Mouse (Mus musculus): ENCODE data around the gene Tmem242. TPM values are rescaled to one million over a fixed set of nuclear protein-coding genes. Genes with fewer than 3 reads are reported as not detected.
A peak's percentile ranks its signal among the peaks of the same experiment; 100 is the strongest.

Tmem242 gene
- polyA plus RNA-seq (2012; rRNA removed) (28.0 and 34.2 TPM in 2 replicates), polyA plus RNA-seq (2014; fragmentation: Nextera tagmentation; extraction: Ambion mirVana) (115 and 122 TPM in 2 replicates)

GRCm38 (mm10) chr17:5440159-5440971 lies at the start of gene Tmem242:
TSS of gene Tmem242 (minus strand) at chr17:5440259.
- TF ChIP-seq POLR2A (IDR thresholded peaks at IDR 0.05; ENCODE audit: borderline replicate concordance, extremely low read depth, insufficient read depth, insufficient read length): peak; percentile 44; the same call in 1 of the 2 replicates
- H3K4me2 ChIP-seq (replicated peaks; ENCODE audit: low read depth, low read length, severe bottlenecking): peak within 1 kb of the TSS; percentile 75
- no peaks in the 10 kb centered on the region for H3K9me3 ChIP-seq (ENCODE audit: control insufficient read depth, low read length)
- peaks cover 4% of the 10 kb centered on the region for H3K4me1 ChIP-seq (ENCODE audit: control insufficient read depth, insufficient read depth, low read length)
- peak; percentile 93 for DNase-seq (ENCODE audit: low spot score)
- H3K4me3 ChIP-seq (replicated peaks; ENCODE audit: low read length): peak within 1 kb of the TSS; percentile 70
- under 1% methylated on average over 27 of the region's 27 CpGs for WGBS
- H3K27me3 ChIP-seq (ENCODE audit: control insufficient read depth, insufficient read depth, low read length): no peaks in the 10 kb centered on the region
- H3K36me3 ChIP-seq (ENCODE audit: control insufficient read depth, insufficient read depth, low read length): peaks cover 6% of the 10 kb centered on the region
- peak; percentile 95 for ATAC-seq (ENCODE audit: low FRiP score, low read depth)
- peak within 1 kb of the TSS; percentile 70 for H3K27ac ChIP-seq (replicated peaks; ENCODE audit: low read depth, low read length)
- H3K9ac ChIP-seq (ENCODE audit: low read depth, low read length, severe bottlenecking): peak within 1 kb of the TSS; percentile 77

GRCm38 (mm10) chr17:5488156-5488555 lies 48.1 kb upstream of the Tmem242 start:
- Histone ChIP-seq H3K27ac (replicated peaks; ENCODE audit: low read depth, low read length) (no peak overlapping the region), H3K4me2 (replicated peaks; ENCODE audit: low read depth, low read length, severe bottlenecking) (no peak overlapping the region), H3K27me3 (ENCODE audit: control insufficient read depth, insufficient read depth, low read length) (no peaks in the 10 kb centered on the region), H3K36me3 (ENCODE audit: control insufficient read depth, insufficient read depth, low read length) (no peaks in the 10 kb centered on the region), H3K4me3 (replicated peaks; ENCODE audit: low read length) (no peak overlapping the region), H3K4me1 (ENCODE audit: control insufficient read depth, insufficient read depth, low read length) (no peaks in the 10 kb centered on the region), H3K9ac (ENCODE audit: low read depth, low read length, severe bottlenecking) (no peak overlapping the region), H3K9me3 (ENCODE audit: control insufficient read depth, low read length) (no peaks in the 10 kb centered on the region)
- WGBS: 55% methylated on average over 9 of the region's 9 CpGs
- no peak for TF ChIP-seq POLR2A (IDR thresholded peaks at IDR 0.05; ENCODE audit: borderline replicate concordance, extremely low read depth, insufficient read depth, insufficient read length)
- DNase-seq (ENCODE audit: low spot score) (no peak), ATAC-seq (ENCODE audit: low FRiP score, low read depth) (no peak)

GRCm38 (mm10) chr17:5484663-5485062 lies 44.6 kb upstream of the Tmem242 start:
- no peak overlapping the region for H3K4me3 ChIP-seq (replicated peaks; ENCODE audit: low read length)
- no peaks in the 10 kb centered on the region for H3K4me1 ChIP-seq (ENCODE audit: control insufficient read depth, insufficient read depth, low read length)
- H3K9me3 ChIP-seq (ENCODE audit: control insufficient read depth, low read length): no peaks in the 10 kb centered on the region
- no peak overlapping the region for H3K27ac ChIP-seq (replicated peaks; ENCODE audit: low read depth, low read length)
- no peak for TF ChIP-seq POLR2A (IDR thresholded peaks at IDR 0.05; ENCODE audit: borderline replicate concordance, extremely low read depth, insufficient read depth, insufficient read length)
- H3K9ac ChIP-seq (ENCODE audit: low read depth, low read length, severe bottlenecking): no peak overlapping the region
- no peak for DNase-seq (ENCODE audit: low spot score)
- ATAC-seq (ENCODE audit: low FRiP score, low read depth): no peak
- H3K4me2 ChIP-seq (replicated peaks; ENCODE audit: low read depth, low read length, severe bottlenecking): no peak overlapping the region
- no peaks in the 10 kb centered on the region for H3K27me3 ChIP-seq (ENCODE audit: control insufficient read depth, insufficient read depth, low read length)
- 89% methylated on average over 1 of the region's 1 CpGs for WGBS
- H3K36me3 ChIP-seq (ENCODE audit: control insufficient read depth, insufficient read depth, low read length): no peaks in the 10 kb centered on the region

- 62% methylated on average over 4 of the region's 4 CpGs for WGBS
- Histone ChIP-seq H3K27ac (replicated peaks; ENCODE audit: low read depth, low read length) (no peak overlapping the region), H3K4me2 (replicated peaks; ENCODE audit: low read depth, low read length, severe bottlenecking) (no peak overlapping the region), H3K4me1 (ENCODE audit: control insufficient read depth, insufficient read depth, low read length) (no peaks in the 10 kb centered on the region), H3K9me3 (ENCODE audit: control insufficient read depth, low read length) (no peaks in the 10 kb centered on the region), H3K4me3 (replicated peaks; ENCODE audit: low read length) (no peak overlapping the region), H3K9ac (ENCODE audit: low read depth, low read length, severe bottlenecking) (no peak overlapping the region), H3K36me3 (ENCODE audit: control insufficient read depth, insufficient read depth, low read length) (no peaks in the 10 kb centered on the region), H3K27me3 (ENCODE audit: control insufficient read depth, insufficient read depth, low read length) (no peaks in the 10 kb centered on the region)
- ATAC-seq (ENCODE audit: low FRiP score, low read depth) (no peak), DNase-seq (ENCODE audit: low spot score) (no peak)
- TF ChIP-seq POLR2A (IDR thresholded peaks at IDR 0.05; ENCODE audit: borderline replicate concordance, extremely low read depth, insufficient read depth, insufficient read length): no peak
Observed at GRCm38 (mm10) chr17:5483456-5483855, 43.4 kb upstream of the Tmem242 start.

- no peaks in the 10 kb centered on the region for H3K4me1 ChIP-seq (ENCODE audit: control insufficient read depth, insufficient read depth, low read length)
- no peak overlapping the region for H3K27ac ChIP-seq (replicated peaks; ENCODE audit: low read depth, low read length)
- no peaks in the 10 kb centered on the region for H3K9me3 ChIP-seq (ENCODE audit: control insufficient read depth, low read length)
- ATAC-seq (ENCODE audit: low FRiP score, low read depth) (no peak), DNase-seq (ENCODE audit: low spot score) (no peak)
- H3K36me3 ChIP-seq (ENCODE audit: control insufficient read depth, insufficient read depth, low read length): no peaks in the 10 kb centered on the region
- no peaks in the 10 kb centered on the region for H3K27me3 ChIP-seq (ENCODE audit: control insufficient read depth, insufficient read depth, low read length)
- no peak overlapping the region for H3K4me2 ChIP-seq (replicated peaks; ENCODE audit: low read depth, low read length, severe bottlenecking)
- 66% methylated on average over 14 of the region's 14 CpGs for WGBS
- no peak overlapping the region for H3K9ac ChIP-seq (ENCODE audit: low read depth, low read length, severe bottlenecking)
- no peak for TF ChIP-seq POLR2A (IDR thresholded peaks at IDR 0.05; ENCODE audit: borderline replicate concordance, extremely low read depth, insufficient read depth, insufficient read length)
- no peak overlapping the region for H3K4me3 ChIP-seq (replicated peaks; ENCODE audit: low read length)
Observed at GRCm38 (mm10) chr17:5475960-5476725, 36.1 kb upstream of the Tmem242 start.

Measured in limb, embryonic 14.5 days (tissue).